Mouse (Mus musculus) bone marrow macrophage, adult 2 months (primary cell): ENCODE measurements around the gene Ccl25.

Experiments used
- CTCF ChIP-seq: IDR thresholded peaks from 2 replicates; pipeline ENCODE4 v1.5.1; 2012; ENCODE audit warnings: low read depth, mild to moderate bottlenecking, low read length, moderate library complexity
- POLR2A ChIP-seq: IDR thresholded peaks from 2 replicates; pipeline ENCODE4 v1.6.1; 2012; ENCODE audit warnings: mild to moderate bottlenecking, low read depth, low read length, borderline replicate concordance

DNA sequence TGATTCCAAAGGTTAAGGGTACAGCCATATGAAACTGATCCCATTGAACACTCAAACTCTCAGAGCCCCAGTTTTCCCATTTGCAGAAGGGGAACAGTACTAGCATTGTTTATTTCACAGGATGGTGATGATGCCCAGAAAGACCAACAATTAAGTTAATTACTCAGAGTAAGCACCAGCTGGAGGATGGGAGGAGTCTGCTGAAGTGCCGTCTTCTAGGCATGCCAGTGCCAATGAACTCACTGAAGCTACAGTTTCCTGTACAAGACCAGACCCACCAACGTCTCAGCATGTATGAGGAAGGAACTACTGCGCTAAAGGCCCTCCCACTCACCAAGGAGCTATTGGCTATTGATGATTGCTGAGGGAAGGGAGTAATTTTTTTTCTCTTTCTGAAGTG lies 34.4 kb downstream of the Ccl25 start:
- no peak for TF ChIP-seq CTCF
- TF ChIP-seq POLR2A: no peak
